Mouse (Mus musculus) liver, embryonic 14.5 days (tissue): ENCODE measurements around the gene Cope. TPM values are rescaled to one million over a fixed set of nuclear protein-coding genes. Genes with fewer than 3 reads are reported as not detected.

Source experiments
- ATAC-seq: fragments of 200-750 bp; cut with Nextera tagmentation; 2 replicates; pipeline ENCODE4 v1.8.0; 2017; ENCODE audit warnings: moderate number of reproducible peaks, mild to moderate bottlenecking, moderate library complexity; ENCODE audit not compliant: insufficient read depth
- DNase-seq, 3 experiments: peaks; one replicate each; pipeline ENCODE4 v3.0.0-alpha.2; 2012 to 2013; ENCODE audit warnings: low read depth in 3 of 3, low spot score in 3 of 3
- H3K27ac ChIP-seq: fragments of 300-500 bp; sonication (generic); 2 replicates; pipeline ENCODE4 v1.5.1; 2014; ENCODE audit warnings: moderate library complexity, mild to moderate bottlenecking, control low read depth, inconsistent platforms
- H3K27me3 ChIP-seq: fragments of 300-500 bp; sonication (generic); 2 replicates; pipeline ENCODE4 v1.6.1; 2014; ENCODE audit warnings: mild to moderate bottlenecking, low read length, moderate library complexity; ENCODE audit not compliant: control insufficient read depth, insufficient read depth
- H3K36me3 ChIP-seq: fragments of 300-500 bp; sonication (generic); replicated peaks from 2 replicates; pipeline ENCODE4 v1.6.1; 2014; ENCODE audit warnings: low read depth; ENCODE audit not compliant: control insufficient read depth, insufficient read depth
- H3K4me1 ChIP-seq, 2 experiments: fragments of 200-500 bp in 1 of 2; fragments of 300-500 bp in 1 of 2; sonication (generic) in 1 of 2; replicated peaks; 2 replicates each; pipeline ENCODE4 v1.6.1; 2012 to 2014; ENCODE audit warnings: antibody characterized with exemption in 1 of 2, inconsistent platforms in 1 of 2, low read length in 1 of 2; ENCODE audit not compliant: control insufficient read depth in 2 of 2, insufficient read depth in 2 of 2
- H3K4me2 ChIP-seq: fragments of 300-500 bp; sonication (generic); 2 replicates; pipeline ENCODE4 v1.6.1; 2014; ENCODE audit warnings: low read depth, mild to moderate bottlenecking, control low read depth, moderate library complexity
- H3K4me3 ChIP-seq, 2 experiments: fragments of 200-500 bp in 1 of 2; fragments of 300-500 bp in 1 of 2; sonication (generic) in 1 of 2; 2 replicates each; pipeline ENCODE4 v1.5.1; 2012 to 2014; ENCODE audit warnings: low read depth in 2 of 2, low read length in 2 of 2, mild to moderate bottlenecking in 2 of 2, control low read depth in 1 of 2, inconsistent platforms in 1 of 2, moderate library complexity in 1 of 2; ENCODE audit not compliant: insufficient read depth in 1 of 2
- H3K9ac ChIP-seq: fragments of 300-500 bp; sonication (generic); replicated peaks from 2 replicates; pipeline ENCODE4 v1.6.1; 2014; ENCODE audit warnings: mild to moderate bottlenecking, control low read depth, moderate library complexity
- H3K9me3 ChIP-seq: fragments of 300-500 bp; sonication (generic); 2 replicates; pipeline ENCODE4 v1.6.1; 2016; ENCODE audit warnings: low read length, mixed read lengths; ENCODE audit not compliant: control insufficient read depth
- CTCF ChIP-seq: IDR thresholded peaks from 2 replicates; pipeline ENCODE4 v1.5.1; 2016; ENCODE audit warnings: antibody characterized with exemption, low read depth, control low read depth
- EP300 ChIP-seq: IDR thresholded peaks from 2 replicates; pipeline ENCODE4 v1.6.1; 2016; ENCODE audit warnings: antibody characterized with exemption, low read depth
- WGBS: fragments of 180-500 bp; shearing (Covaris S2); extraction: QIAGEN DNeasy Blood & Tissue Kit; methylation state at CpG from one replicate; pipeline ENCODE4 v1.1.7; 2014; ENCODE audit not compliant: insufficient replicate concordance; 5-methylcytosine and 5-hydroxymethylcytosine counted together
- polyA plus RNA-seq, 2 experiments: library from polyadenylated mRNA; depleted of rRNA in 1 of 2; stranded (reverse) in 1 of 2; unstranded in 1 of 2; fragments of >200 nt; fragmentation: Nextera tagmentation in 1 of 2; extraction: Ambion mirVana in 1 of 2; gene quantifications; 2 replicates each; pipeline versions ENCODE4 v1.2.1 to v1.2.3; 2012 to 2014

Gene Cope
- polyA plus RNA-seq, 2 experiments = 138 to 171 TPM

- H3K4me3 ChIP-seq = no peak overlapping the region
- no peak for DNase-seq
- ATAC-seq = peak; percentile 44; the same call in 1 of the 2 replicates
Measured at GRCm38 (mm10) chr8:70276476-70276875, 25.8 kb upstream of the Cope start.

GRCm38 (mm10) chr8:70278175-70278574, 24.1 kb upstream of the Cope start:
- peaks cover 0 to 31% of the 10 kb centered on the region in 2 experiments; a peak in 2 of 4 replicates for H3K4me1 ChIP-seq
- H3K9ac ChIP-seq = no peak overlapping the region
- DNase-seq (no peak), ATAC-seq (no peak)
- H3K4me2 ChIP-seq = peak overlapping the region; percentile 5; the same call in 1 of the 2 replicates
- H3K36me3 ChIP-seq = no peaks in the 10 kb centered on the region
- WGBS = 36% methylated on average over 15 of the region's 15 CpGs
- no peaks in the 10 kb centered on the region for H3K27me3 ChIP-seq
- H3K27ac ChIP-seq = no peak overlapping the region
- H3K9me3 ChIP-seq = no peaks in the 10 kb centered on the region
- H3K4me3 ChIP-seq = peak overlapping the region in 1 of 2 experiments; percentile 12; a peak in 1 of 4 replicates
- TF ChIP-seq CTCF (no peak), EP300 (no peak)

More at GRCm38 (mm10) chr8:70276476-70276875, 25.8 kb upstream of the Cope start:
- no peak overlapping the region for H3K4me2 ChIP-seq
- no peaks in the 10 kb centered on the region for H3K27me3 ChIP-seq
- TF ChIP-seq CTCF (no peak), EP300 (peak; percentile 51)
- WGBS = 28% methylated on average over 3 of the region's 3 CpGs
- peaks cover 0 to 45% of the 10 kb centered on the region in 2 experiments; a peak in 2 of 4 replicates for H3K4me1 ChIP-seq
- no peak overlapping the region for H3K9ac ChIP-seq
- H3K27ac ChIP-seq = no peak overlapping the region
- no peaks in the 10 kb centered on the region for H3K9me3 ChIP-seq
- H3K36me3 ChIP-seq = no peaks in the 10 kb centered on the region

GRCm38 (mm10) chr8:70279266-70279665, 23.1 kb upstream of the Cope start:
- ATAC-seq (no peak), DNase-seq (no peak)
- no peak overlapping the region for H3K4me3 ChIP-seq
- H3K27me3 ChIP-seq = no peaks in the 10 kb centered on the region; the same call in 1 of the 2 replicates
- 0 out of 2 replicates have a peak overlapping the region, but pooled peaks have one; percentile 11 for H3K4me2 ChIP-seq
- no peak overlapping the region for H3K9ac ChIP-seq
- no peak for TF ChIP-seq EP300
- TF ChIP-seq CTCF = no peak
- H3K4me1 ChIP-seq = peaks cover 0 to 27% of the 10 kb centered on the region in 2 experiments; a peak in 2 of 4 replicates
- no peaks in the 10 kb centered on the region for H3K36me3 ChIP-seq
- H3K9me3 ChIP-seq = no peaks in the 10 kb centered on the region
- 46% methylated on average over 8 of the region's 8 CpGs for WGBS
- no peak overlapping the region for H3K27ac ChIP-seq

- Histone ChIP-seq H3K9me3 (no peaks in the 10 kb centered on the region), H3K4me2 (no peak overlapping the region), H3K4me1 (peaks cover 0 to 27% of the 10 kb centered on the region in 2 experiments; a peak in 2 of 4 replicates), H3K4me3 (no peak overlapping the region), H3K27me3 (no peaks in the 10 kb centered on the region; the same call in 1 of the 2 replicates), H3K36me3 (no peaks in the 10 kb centered on the region), H3K9ac (no peak overlapping the region), H3K27ac (no peak overlapping the region)
- no peak for ATAC-seq
- TF ChIP-seq EP300 (no peak), CTCF (no peak)
- DNase-seq = no peak
- 53% methylated on average over 3 of the region's 3 CpGs for WGBS
Measured at GRCm38 (mm10) chr8:70281001-70281400, 21.3 kb upstream of the Cope start.

- Histone ChIP-seq H3K9me3 (no peaks in the 10 kb centered on the region; the same call in 1 of the 2 replicates), H3K9ac (peak within 1 kb of the TSS; percentile 46), H3K4me2 (peak within 1 kb of the TSS; percentile 74), H3K36me3 (no peaks in the 10 kb centered on the region), H3K27ac (no peak within 1 kb of the TSS), H3K27me3 (no peaks in the 10 kb centered on the region; the same call in 1 of the 2 replicates), H3K4me1 (peaks cover 0 to 11% of the 10 kb centered on the region in 2 experiments; a peak in 2 of 4 replicates), H3K4me3 (peak within 1 kb of the TSS; percentile 65 to 71)
- WGBS = 1% methylated on average over 35 of the region's 36 CpGs
- DNase-seq (peak; percentile 50 to 59 (median 58)), ATAC-seq (peak; percentile 81)
- peak; percentile 86 for TF ChIP-seq CTCF
- TF ChIP-seq EP300 = no peak
Measured at GRCm38 (mm10) chr8:70282603-70283135, 19.6 kb upstream of the Cope start, which contains the start of gene Homer3. TSS of gene Homer3 (plus strand) at chr8:70282827.
